Mouse (Mus musculus): ENCODE measurements around the gene Helt. TPM values are rescaled to one million over a fixed set of nuclear protein-coding genes. Genes with fewer than 3 reads are reported as not detected.
"Not testable (repeated sequence)": the region's sequence is repeated elsewhere in the genome, so short reads cannot be mapped to it uniquely, and the experiment has no call there.

Helt gene
- total RNA-seq, 1 experiment from 2014 or later: not detected

DNA sequence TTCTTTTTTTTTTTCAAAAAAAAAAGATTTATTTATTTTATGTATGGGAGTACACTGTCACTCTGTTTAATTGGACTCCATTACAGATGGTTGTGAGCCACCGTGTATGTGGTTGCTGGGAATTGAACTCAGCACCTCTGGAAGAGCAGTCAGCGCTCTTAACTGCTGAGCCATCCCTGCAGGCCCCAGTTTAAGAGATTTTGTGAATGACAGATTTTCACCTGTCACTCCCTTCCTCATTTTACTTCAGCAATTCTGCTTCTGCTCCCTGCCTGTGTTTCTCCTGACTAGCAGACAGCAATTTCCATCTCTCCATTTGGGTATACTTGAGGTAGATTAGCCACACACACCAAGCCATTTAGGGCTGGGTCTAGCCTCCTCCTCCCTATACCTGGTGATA is 13.7 kb upstream of the Helt start:
- no peak for ATAC-seq (replicated peaks in 1 of 2; ENCODE audit: insufficient read depth in 1 of 2, low FRiP score in 2 of 2, low TSS enrichment in 1 of 2, low read depth in 1 of 2, poor library complexity in 2 of 2, severe bottlenecking in 2 of 2)

DNA sequence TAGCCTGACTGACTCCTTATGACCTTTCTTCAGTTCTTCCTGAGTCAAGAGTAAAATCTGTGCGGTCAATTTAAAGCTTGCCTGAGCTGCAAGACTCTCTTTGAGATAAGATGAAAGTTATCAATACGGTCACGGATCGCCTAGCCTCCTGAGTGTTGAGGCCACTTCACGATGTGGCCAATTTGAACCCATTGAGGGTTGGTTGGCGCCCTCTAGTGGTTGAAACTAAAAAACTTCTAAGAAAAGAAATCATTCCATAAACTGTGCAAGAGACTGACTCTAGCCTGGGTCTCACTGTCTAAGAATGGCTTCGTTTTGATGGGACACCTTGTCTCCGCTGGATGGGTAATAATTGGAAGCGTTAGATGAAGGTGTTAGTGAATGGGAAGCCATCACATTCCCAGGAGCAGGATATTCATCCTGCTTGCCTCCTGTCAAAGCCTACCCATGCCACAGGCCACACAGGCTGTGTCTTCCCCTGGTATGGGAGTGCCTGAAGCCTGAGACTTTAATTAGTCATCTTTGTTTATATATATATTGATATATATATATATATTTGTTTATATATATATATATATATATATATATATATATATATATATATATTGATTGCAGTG is 11.4 kb upstream of the Helt start:
- peak; percentile 72 to 73 for ATAC-seq (replicated peaks in 1 of 2; ENCODE audit: insufficient read depth in 1 of 2, low FRiP score in 2 of 2, low TSS enrichment in 1 of 2, low read depth in 1 of 2, poor library complexity in 2 of 2, severe bottlenecking in 2 of 2)

GRCm38 (mm10) chr8:46302121-46302520 is 7.7 kb upstream of the Helt start:
- no peak for ATAC-seq (replicated peaks in 1 of 2; ENCODE audit: insufficient read depth in 1 of 2, low FRiP score in 2 of 2, low TSS enrichment in 1 of 2, low read depth in 1 of 2, poor library complexity in 2 of 2, severe bottlenecking in 2 of 2)

- ATAC-seq (replicated peaks in 1 of 2; ENCODE audit: insufficient read depth in 1 of 2, low FRiP score in 2 of 2, low TSS enrichment in 1 of 2, low read depth in 1 of 2, poor library complexity in 2 of 2, severe bottlenecking in 2 of 2): no peak
These were observed 4.4 kb upstream of the Helt start for GRCm38 (mm10) chr8:46298847-46299246.

- ATAC-seq (replicated peaks in 1 of 2; ENCODE audit: insufficient read depth in 1 of 2, low FRiP score in 2 of 2, low TSS enrichment in 1 of 2, low read depth in 1 of 2, poor library complexity in 2 of 2, severe bottlenecking in 2 of 2): no peak
These were observed 2.1 kb upstream of the Helt start for GRCm38 (mm10) chr8:46296551-46296950.

DNA sequence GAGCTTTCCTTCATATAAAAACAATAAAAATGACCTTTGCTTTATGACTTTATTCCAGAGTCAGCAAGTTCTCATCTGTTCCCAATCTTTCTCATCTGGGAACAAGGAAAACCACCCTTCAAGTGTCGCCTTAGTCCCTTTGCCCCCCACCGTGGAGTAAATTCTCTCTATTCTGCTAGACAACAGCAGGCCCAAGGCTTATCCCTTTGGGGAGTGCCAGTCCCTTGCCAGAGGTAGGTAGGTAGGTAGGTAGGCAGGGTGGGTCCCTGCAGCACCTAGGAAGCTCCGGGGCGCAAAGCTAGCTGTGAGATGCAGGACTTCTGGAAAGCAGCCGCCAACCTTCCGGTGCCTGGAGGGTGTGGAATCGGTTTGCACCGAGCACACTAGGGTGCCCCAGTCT is 1.5 kb upstream of the Helt start:
- ATAC-seq (replicated peaks in 1 of 2; ENCODE audit: insufficient read depth in 1 of 2, low FRiP score in 2 of 2, low TSS enrichment in 1 of 2, low read depth in 1 of 2, poor library complexity in 2 of 2, severe bottlenecking in 2 of 2): no peak

DNA sequence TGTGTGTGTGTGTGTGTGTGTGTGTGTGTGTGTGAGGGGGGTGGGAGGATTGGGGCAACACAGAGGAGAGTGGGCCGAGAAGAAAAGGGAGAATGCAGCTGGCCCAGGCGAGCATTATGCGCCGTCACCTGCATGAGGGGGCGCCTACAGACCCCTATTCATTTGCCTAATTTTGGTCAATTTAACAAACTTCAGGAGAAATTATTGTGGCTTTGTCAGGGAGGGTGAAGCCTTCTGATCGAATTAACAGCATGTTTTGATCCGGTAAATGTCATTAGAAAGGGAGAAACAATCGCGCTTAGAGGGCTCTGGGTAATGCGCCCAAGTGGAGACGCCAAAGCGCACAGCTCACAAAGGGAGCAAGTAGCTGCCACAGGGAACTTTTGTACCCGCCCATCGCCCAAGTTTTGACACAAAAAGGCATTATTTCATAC is 647 bp upstream of the Helt start:
- ATAC-seq (replicated peaks in 1 of 2; ENCODE audit: insufficient read depth in 1 of 2, low FRiP score in 2 of 2, low TSS enrichment in 1 of 2, low read depth in 1 of 2, poor library complexity in 2 of 2, severe bottlenecking in 2 of 2): no peak

DNA sequence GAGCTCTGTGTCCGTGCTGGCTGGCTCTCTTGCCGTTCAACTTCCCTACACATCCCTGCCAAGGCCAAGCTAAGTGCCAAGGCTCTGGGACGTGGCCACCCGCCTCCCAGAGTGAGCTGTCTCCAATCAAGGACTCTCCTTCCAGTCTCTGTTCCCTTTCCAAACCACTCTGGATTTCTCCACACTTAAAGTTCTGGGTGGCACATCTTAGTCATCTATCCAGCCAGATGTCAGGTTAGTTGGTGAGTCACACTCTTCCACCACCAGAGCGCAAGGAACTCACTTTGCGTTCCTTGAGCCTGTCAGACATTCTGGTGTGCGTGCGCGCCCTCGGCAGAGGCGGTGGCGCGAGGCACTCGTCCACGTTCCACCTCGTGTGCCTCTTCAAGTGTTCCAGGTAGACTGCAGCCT is 725 bp downstream of the Helt start:
- no peak; a peak in 1 of 4 replicates for ATAC-seq (replicated peaks in 1 of 2; ENCODE audit: insufficient read depth in 1 of 2, low FRiP score in 2 of 2, low TSS enrichment in 1 of 2, low read depth in 1 of 2, poor library complexity in 2 of 2, severe bottlenecking in 2 of 2)

- ATAC-seq (replicated peaks in 1 of 2; ENCODE audit: insufficient read depth in 1 of 2, low FRiP score in 2 of 2, low TSS enrichment in 1 of 2, low read depth in 1 of 2, poor library complexity in 2 of 2, severe bottlenecking in 2 of 2): no peak
These were observed 1.3 kb downstream of the Helt start for GRCm38 (mm10) chr8:46293201-46293600.

- no peak for ATAC-seq (replicated peaks in 1 of 2; ENCODE audit: insufficient read depth in 1 of 2, low FRiP score in 2 of 2, low TSS enrichment in 1 of 2, low read depth in 1 of 2, poor library complexity in 2 of 2, severe bottlenecking in 2 of 2)
These were observed 2.4 kb downstream of the Helt start for GRCm38 (mm10) chr8:46291931-46292675.

DNA sequence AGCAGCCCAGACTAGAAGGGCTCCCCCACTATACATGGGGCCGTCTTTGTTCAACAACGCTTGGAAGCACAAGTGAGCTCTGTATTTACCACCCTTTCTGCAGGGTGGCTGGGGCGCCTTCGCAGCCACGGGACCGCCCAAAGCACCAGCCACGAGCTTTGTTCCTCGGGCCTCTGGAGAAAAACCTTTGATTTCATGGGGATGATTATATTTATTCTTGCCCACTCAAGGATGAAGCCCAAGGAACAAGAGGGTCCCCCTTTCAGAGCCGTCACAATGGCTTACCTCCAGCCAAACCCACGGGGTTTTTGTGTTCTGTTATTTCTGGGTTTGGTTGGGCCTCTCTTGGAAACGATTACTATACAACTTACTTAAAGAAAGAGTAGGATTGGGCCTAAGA is 5.2 kb downstream of the Helt start:
- no peak for ATAC-seq (replicated peaks in 1 of 2; ENCODE audit: insufficient read depth in 1 of 2, low FRiP score in 2 of 2, low TSS enrichment in 1 of 2, low read depth in 1 of 2, poor library complexity in 2 of 2, severe bottlenecking in 2 of 2)

- no peak for ATAC-seq (replicated peaks in 1 of 2; ENCODE audit: insufficient read depth in 1 of 2, low FRiP score in 2 of 2, low TSS enrichment in 1 of 2, low read depth in 1 of 2, poor library complexity in 2 of 2, severe bottlenecking in 2 of 2)
These were observed 6.5 kb downstream of the Helt start for GRCm38 (mm10) chr8:46288021-46288420.

DNA sequence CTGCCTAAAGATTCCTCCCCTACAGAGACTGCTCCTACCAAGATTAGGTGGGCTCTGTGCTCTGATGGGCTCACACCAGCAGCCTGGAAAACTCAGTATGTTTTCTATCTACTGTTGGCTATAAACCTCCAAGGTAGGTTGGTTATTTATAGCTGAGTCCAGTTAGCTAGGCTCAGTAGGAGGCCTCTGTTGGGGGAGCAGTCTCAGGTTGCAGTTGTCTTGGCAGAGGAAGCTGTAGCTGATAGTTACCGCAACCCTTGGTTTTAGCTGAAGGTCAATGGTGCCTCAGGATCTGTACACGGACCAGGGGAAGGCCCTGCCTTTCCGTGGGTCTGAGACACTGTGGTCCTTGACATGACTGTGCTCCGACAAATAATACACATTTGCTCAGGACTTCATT is 8.5 kb downstream of the Helt start:
- no peak for ATAC-seq (replicated peaks in 1 of 2; ENCODE audit: insufficient read depth in 1 of 2, low FRiP score in 2 of 2, low TSS enrichment in 1 of 2, low read depth in 1 of 2, poor library complexity in 2 of 2, severe bottlenecking in 2 of 2)

DNA sequence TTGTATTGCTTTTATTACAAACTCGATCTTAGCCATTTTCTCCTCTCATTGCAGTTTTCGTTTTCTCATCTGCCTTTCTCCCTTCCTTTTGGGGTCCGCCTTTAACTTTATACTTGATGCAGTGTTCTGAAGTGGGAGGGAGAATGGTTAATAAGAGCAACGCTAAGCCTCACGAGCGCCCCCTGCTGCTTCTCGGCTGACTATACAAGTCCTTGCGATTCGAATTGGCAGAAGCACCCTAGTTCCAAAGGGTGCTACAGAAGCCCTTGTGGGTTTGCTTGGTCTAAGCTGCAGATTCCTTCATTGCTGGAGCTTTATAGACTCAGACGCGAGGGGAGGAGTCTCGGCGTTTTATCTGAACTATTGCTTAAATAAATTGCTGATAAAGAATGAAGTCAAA is 12.9 kb downstream of the Helt start:
- peak; percentile 83 to 89 for ATAC-seq (replicated peaks in 1 of 2; ENCODE audit: insufficient read depth in 1 of 2, low FRiP score in 2 of 2, low TSS enrichment in 1 of 2, low read depth in 1 of 2, poor library complexity in 2 of 2, severe bottlenecking in 2 of 2)

DNA sequence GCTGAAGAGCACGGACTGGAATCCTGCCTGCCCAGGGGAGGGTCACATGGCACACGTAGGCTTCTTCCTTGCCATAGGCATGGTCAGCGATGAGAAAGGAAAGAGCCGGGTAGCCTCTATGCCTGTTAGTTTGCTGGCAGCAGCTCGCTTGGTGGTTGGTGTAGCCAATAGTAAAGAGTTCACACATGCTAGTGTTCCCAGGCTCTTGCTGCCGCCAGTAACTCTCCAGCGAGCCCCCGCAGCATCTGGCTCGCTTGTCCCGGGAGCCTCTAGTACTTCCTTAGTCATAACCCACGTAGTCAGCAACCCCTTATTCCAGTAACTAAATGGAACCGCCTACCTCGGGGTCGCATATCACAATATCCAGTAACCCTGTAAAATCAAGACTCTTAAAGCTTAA is 17.5 kb downstream of the Helt start:
- no peak for ATAC-seq (replicated peaks in 1 of 2; ENCODE audit: insufficient read depth in 1 of 2, low FRiP score in 2 of 2, low TSS enrichment in 1 of 2, low read depth in 1 of 2, poor library complexity in 2 of 2, severe bottlenecking in 2 of 2)

DNA sequence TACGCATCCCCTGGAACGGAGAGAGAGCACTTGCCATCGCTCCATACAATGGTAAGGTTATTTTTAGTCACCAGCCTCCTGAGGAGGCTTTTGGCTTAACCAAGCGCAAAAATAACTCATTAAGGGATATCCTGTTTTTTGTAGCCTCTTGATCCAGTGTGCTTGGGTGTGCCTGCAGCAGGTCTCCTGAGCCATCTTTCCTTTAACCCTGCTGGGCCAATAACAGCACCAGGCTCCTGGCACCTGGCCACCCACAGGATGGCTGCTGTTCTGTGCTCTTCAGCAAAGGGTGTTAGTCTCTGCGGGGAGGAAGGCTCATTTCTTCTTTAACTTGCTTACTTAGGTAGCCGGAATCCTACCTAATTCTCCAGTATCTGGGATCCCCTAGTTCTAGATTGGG is 23.7 kb downstream of the Helt start:
- no peak for ATAC-seq (replicated peaks in 1 of 2; ENCODE audit: insufficient read depth in 1 of 2, low FRiP score in 2 of 2, low TSS enrichment in 1 of 2, low read depth in 1 of 2, poor library complexity in 2 of 2, severe bottlenecking in 2 of 2)

DNA sequence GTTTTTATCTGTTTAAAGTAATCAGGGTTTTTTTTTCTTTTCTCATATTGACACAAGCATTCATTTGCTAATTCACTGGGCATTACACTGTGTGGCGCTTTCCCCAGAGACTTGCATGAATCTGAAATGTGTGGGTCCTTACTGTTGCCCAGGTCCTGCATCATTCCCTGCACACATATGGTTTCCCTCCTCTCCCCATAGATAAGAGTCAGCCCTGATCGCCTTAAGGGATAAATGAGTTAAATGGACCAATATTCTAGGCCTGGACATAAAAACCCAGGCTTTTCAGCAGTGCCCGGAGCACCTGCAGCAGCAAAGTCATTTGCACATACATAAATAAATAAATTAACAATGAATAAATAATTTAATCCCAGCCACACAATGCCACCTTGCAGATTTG is 24.3 kb downstream of the Helt start:
- no peak for ATAC-seq (replicated peaks in 1 of 2; ENCODE audit: insufficient read depth in 1 of 2, low FRiP score in 2 of 2, low TSS enrichment in 1 of 2, low read depth in 1 of 2, poor library complexity in 2 of 2, severe bottlenecking in 2 of 2)

- no peak for ATAC-seq (replicated peaks in 1 of 2; ENCODE audit: insufficient read depth in 1 of 2, low FRiP score in 2 of 2, low TSS enrichment in 1 of 2, low read depth in 1 of 2, poor library complexity in 2 of 2, severe bottlenecking in 2 of 2)
These were observed 27.7 kb downstream of the Helt start for GRCm38 (mm10) chr8:46266801-46267200.

- ATAC-seq (replicated peaks in 1 of 2; ENCODE audit: insufficient read depth in 1 of 2, low FRiP score in 2 of 2, low TSS enrichment in 1 of 2, low read depth in 1 of 2, poor library complexity in 2 of 2, severe bottlenecking in 2 of 2): not testable (repeated sequence)
These were observed 30.3 kb downstream of the Helt start for GRCm38 (mm10) chr8:46264206-46264605.
